Mouse (Mus musculus) spleen, embryonic (tissue): ENCODE measurements around the gene Olfr641.

Experiments
- CTCF ChIA-PET: fragments of 350-600 bp; sonication (Branson Sonifier 250); formaldehyde crosslinking; loops from one replicate; lab custom pipeline; 2022; lab: Charles Lee

The Olfr641 gene

GRCm38 (mm10) chr7:104035145-104035544, at the start of gene Olfr641:
TSS of gene Olfr641 (plus strand) at chr7:104035445.
- CTCF ChIA-PET: no interaction called here

- CTCF ChIA-PET: no interaction called here
Measured at GRCm38 (mm10) chr7:103998446-103998845, 36.8 kb upstream of the Olfr641 start, which contains the start of gene Olfr638. TSS of gene Olfr638 (plus strand) at chr7:103998746.

- CTCF ChIA-PET: no interaction called here
Measured at GRCm38 (mm10) chr7:103999124-103999523, 36.1 kb upstream of the Olfr641 start.

- CTCF ChIA-PET: no interaction called here
Measured at GRCm38 (mm10) chr7:104017203-104017602, 18.0 kb upstream of the Olfr641 start, which contains the start of gene Olfr639. TSS of gene Olfr639 (minus strand) at chr7:104017303.

GRCm38 (mm10) chr7:104018953-104019352, 16.3 kb upstream of the Olfr641 start:
- CTCF ChIA-PET: no interaction called here

- CTCF ChIA-PET: no interaction called here
Measured at GRCm38 (mm10) chr7:104021651-104022050, 13.6 kb upstream of the Olfr641 start.

- CTCF ChIA-PET: no interaction called here
Measured at GRCm38 (mm10) chr7:104025473-104025872, 9.8 kb upstream of the Olfr641 start, which contains the start of gene Olfr640. TSS of gene Olfr640 (minus strand) at chr7:104025573.

- CTCF ChIA-PET: no interaction called here
Measured at GRCm38 (mm10) chr7:104026978-104027377, 8.3 kb upstream of the Olfr641 start.

- CTCF ChIA-PET: no interaction called here
Measured at GRCm38 (mm10) chr7:104050745-104051144, 15.5 kb downstream of the Olfr641 start.

- CTCF ChIA-PET: no interaction called here
Measured at GRCm38 (mm10) chr7:104052566-104052965, 17.3 kb downstream of the Olfr641 start, which contains the start of gene Olfr642. TSS of gene Olfr642 (minus strand) at chr7:104052666.

- CTCF ChIA-PET: no interaction called here
Measured at GRCm38 (mm10) chr7:104059215-104059614, 24.0 kb downstream of the Olfr641 start.

- CTCF ChIA-PET: no interaction called here
Measured at GRCm38 (mm10) chr7:104061345-104061744, 26.1 kb downstream of the Olfr641 start, which contains the start of gene 4930516K23Rik. TSS of gene 4930516K23Rik (minus strand) at chr7:104061445.

- CTCF ChIA-PET: no interaction called here
Measured at GRCm38 (mm10) chr7:104071769-104072168, 36.5 kb downstream of the Olfr641 start, which contains the start of gene Olfr644. TSS of gene Olfr644 (minus strand) at chr7:104071869.

GRCm38 (mm10) chr7:104085365-104085764, 50.1 kb downstream of the Olfr641 start, which contains the start of gene Olfr645:
TSS of gene Olfr645 (minus strand) at chr7:104085465.
- CTCF ChIA-PET: no interaction called here
